Mouse (Mus musculus) cerebellum, postnatal 25 days (tissue): ENCODE data around the gene Slc1a6.
"Not testable (repeated sequence)": the region's sequence is repeated elsewhere in the genome, so short reads cannot be mapped to it uniquely, and the experiment has no call there.

Experiments used
- DNase-seq, 2 experiments: peaks; one replicate each; pipeline ENCODE4 v3.0.0; 2021; ENCODE audit warnings: mixed read lengths in 2 of 2

The Slc1a6 gene

GRCm38 (mm10) chr10:78779981-78780651 is at the start of gene Slc1a6:
Gene Slc1a6, plus strand, starts transcription at chr10:78780496.
- peak; percentile 75 to 84 for DNase-seq

DNA sequence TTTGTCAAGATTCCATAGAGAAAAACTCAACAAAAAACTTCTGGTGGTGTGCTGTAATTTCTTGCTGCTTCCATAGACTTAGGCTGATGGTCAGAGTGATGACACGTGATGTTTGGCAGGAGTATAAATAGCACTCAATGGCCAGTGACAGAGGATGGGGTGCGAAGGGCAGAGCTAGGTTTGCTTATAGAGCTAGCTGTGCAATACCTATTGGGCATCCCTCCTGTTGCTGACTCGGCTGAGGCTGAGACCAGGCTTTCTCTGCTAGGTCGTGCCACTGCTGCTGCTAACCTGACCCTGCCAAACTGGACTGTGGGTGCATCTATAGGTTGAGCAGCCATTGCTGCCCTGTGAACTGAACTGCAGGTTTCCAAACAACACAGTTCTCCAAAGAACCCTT is 40.5 kb upstream of the Slc1a6 start:
- DNase-seq, result no peak

DNA sequence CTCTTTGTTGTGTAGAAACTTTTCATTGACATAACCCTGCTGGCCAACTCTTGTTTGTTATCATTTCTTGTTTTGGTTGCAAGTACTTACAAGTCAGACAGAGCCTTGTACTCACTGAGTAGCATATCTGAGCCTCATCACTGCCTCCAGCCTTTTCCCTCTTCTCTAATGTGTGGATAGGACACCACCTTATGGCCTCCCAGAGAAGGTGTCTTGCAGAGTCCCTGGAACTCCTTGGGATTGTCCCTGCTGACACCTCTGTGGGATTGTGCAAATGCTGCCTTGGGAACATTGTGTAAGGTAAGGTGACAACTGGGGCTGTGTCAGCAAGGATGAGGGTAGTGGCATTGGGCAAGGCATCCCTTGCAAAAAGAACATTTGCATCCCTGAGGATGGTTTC is 36.6 kb upstream of the Slc1a6 start:
- no peak for DNase-seq

DNA sequence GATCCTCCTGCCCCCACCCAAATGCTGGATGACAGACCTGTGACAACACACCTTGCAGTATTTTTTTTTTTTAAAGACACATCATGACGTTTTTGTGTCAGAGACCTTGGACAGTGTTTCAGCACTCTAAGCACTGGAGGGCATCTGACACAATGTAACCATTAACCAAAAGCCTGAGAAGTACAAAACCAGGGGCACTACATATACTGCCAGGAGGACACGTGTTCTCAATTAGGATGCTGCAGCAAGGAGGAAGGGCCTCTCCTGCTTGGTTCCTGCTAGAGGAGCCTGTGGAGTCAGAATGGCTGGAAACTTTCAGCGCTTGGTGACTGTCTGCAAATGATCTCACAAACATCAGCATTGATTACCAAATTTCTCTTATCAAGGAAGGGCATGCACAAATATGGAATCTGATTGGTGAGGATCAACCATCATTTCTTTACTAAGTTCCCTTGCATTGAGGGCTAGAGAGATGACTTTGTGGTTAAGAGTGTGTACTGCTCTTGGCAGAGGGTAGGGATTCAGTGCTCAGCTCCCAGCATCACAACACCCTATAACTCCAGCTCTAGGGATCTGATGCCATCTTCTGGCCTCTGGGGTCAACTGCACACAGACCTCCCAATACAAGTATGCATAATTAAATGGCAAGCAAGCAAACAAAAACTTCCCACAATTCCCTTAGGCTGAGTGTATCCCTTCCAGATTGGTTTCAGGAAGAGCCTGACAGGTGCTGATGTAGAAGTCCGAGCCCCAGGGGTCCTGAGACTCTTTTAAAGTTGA is 34.7 kb upstream of the Slc1a6 start:
- no peak for DNase-seq

DNA sequence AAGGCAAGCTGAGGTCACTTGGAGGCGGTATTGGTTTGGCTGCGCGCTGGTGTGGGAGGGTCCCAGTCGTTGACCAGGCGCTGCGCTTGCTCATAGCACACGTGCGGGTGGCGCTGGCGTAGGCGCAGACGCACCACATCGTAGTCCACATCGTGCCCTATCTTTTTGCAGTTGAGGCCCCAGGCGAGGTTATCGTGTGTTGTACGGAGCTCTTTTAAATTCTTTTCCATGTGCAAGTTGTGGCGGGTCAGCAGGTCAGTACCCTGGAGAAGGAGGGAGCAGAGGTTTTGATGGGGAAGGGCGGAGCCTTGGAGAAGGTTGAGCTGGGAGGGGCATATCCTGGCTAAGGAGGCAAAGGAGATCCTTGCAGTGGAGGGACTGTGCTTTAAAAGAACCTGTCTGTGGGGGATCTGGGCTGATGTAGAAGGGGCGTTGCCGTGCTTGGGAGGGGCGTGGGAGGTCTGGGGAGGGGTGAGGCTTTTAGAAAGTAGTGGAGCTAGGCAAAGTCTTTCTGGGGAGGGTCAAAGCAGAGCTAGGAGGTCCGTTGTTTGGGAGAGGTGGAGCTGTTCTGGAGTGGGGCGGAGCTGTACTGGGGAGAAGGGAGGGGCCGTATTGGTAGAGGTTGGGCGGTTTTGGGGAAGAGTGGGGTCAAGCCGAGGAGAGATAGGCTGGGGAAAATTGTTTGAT is 33.1 kb upstream of the Slc1a6 start:
- peak; percentile 35 to 51 for DNase-seq

- DNase-seq, result no peak
Measured at GRCm38 (mm10) chr10:78748161-78748560, 32.1 kb upstream of the Slc1a6 start.

GRCm38 (mm10) chr10:78748946-78749345 is 31.4 kb upstream of the Slc1a6 start:
- DNase-seq, result no peak

- peak; percentile 84 to 89 for DNase-seq
Measured at GRCm38 (mm10) chr10:78752452-78753191, 27.7 kb upstream of the Slc1a6 start, which contains the start of gene Ccdc105. Gene Ccdc105, minus strand, starts transcription at chr10:78753065.

DNA sequence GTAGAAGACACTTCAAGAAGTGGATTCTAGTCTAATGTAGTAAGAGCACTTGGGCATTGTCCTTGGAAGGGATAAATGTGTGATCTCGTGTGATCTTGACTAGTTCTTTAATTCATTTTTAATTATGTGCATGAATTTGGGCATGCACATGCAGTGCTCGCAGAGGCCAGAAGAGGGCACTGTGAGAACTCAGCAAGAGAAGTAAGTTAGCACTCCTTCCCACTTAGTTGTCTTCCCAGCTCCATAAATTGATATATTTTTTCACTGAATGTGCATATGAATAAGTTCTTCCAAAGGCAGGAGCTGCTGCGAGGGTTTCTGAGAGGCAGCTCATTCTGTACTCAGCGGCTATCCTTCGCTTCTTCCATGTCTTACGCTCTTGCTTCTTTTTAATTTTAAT is 24.3 kb upstream of the Slc1a6 start:
- DNase-seq, result peak; percentile 82 to 88

- DNase-seq, result no peak
Measured at GRCm38 (mm10) chr10:78765570-78765969, 14.7 kb upstream of the Slc1a6 start.

GRCm38 (mm10) chr10:78775830-78776229 is 4.5 kb upstream of the Slc1a6 start:
- DNase-seq, result no peak

DNA sequence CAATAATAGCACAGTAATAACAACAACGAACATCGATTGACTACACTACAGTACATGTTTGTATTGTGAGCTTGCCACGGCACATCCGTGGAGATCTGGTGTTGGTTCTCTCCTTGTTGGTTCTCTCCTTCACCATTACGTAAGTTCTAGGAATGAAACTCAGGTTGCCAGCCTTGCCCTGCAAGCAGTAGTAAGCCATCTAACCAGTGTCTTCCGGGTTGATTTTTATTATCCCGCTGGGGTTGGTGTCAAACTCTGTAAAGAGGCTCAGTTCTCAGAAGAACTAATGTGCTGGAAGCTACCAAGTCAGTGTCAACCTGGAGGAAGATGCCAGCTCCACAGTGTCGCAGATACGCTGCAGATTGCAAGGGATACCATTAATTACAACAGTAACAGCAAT is 769 bp upstream of the Slc1a6 start:
- DNase-seq, result peak in 1 of 2 experiments; percentile 16

- DNase-seq, result peak; percentile 89 to 92
Measured at GRCm38 (mm10) chr10:78787566-78788087, 7.3 kb downstream of the Slc1a6 start.

GRCm38 (mm10) chr10:78790561-78790960 is 10.3 kb downstream of the Slc1a6 start:
- no peak for DNase-seq

- DNase-seq, result no peak
Measured at GRCm38 (mm10) chr10:78801449-78801848, 21.2 kb downstream of the Slc1a6 start.

- DNase-seq, result no peak
Measured at GRCm38 (mm10) chr10:78812358-78813060, 32.2 kb downstream of the Slc1a6 start.

DNA sequence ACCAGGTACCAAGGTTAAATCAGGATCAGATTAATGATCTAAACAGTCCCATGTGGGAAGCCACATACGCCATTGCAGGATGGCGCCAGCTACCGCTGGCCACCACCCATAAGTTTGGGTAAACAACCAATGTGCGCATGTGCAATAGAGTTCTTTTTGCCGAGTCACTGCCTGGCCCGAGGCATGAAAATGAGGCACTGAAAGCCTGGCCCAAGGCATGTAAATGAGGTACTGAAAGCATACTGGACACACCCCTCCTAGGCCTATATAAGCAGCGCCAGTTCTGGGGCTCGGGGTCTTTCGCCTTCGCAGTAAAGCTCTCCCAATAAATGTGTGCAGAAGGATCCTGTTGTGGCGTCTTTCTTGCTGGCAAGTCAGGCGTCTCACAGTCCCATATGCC is 60.2 kb downstream of the Slc1a6 start:
- not testable (repeated sequence) for DNase-seq

GRCm38 (mm10) chr10:78852066-78852465 is 71.8 kb downstream of the Slc1a6 start, which contains the start of gene Olfr1356:
Gene Olfr1356, minus strand, starts transcription at chr10:78852166.
- no peak for DNase-seq
